Mouse (Mus musculus) neural tube, embryonic 11.5 days (tissue): Measurements from ENCODE around the gene Zfp526. TPM values are rescaled to one million over a fixed set of nuclear protein-coding genes. Genes with fewer than 3 reads are reported as not detected.

Source experiments
- ATAC-seq: fragments of 200-750 bp; cut with Nextera tagmentation; 2 replicates; pipeline ENCODE4 v1.8.0; 2017; ENCODE audit warnings: moderate number of reproducible peaks, mild to moderate bottlenecking, moderate TSS enrichment, moderate library complexity; ENCODE audit not compliant: insufficient read depth, low FRiP score, low TSS enrichment
- DNase-seq: peaks from one replicate; pipeline ENCODE4 v3.0.0-alpha.2; 2015; ENCODE audit warnings: low spot score
- H3K27ac ChIP-seq: fragments of 300-500 bp; sonication (generic); 2 replicates; pipeline ENCODE4 v1.5.1; 2014; ENCODE audit warnings: low read depth, mild to moderate bottlenecking, low read length
- H3K27me3 ChIP-seq: fragments of 300-500 bp; sonication (generic); 2 replicates; pipeline ENCODE4 v1.6.1; 2014; ENCODE audit warnings: mild to moderate bottlenecking, low read length, mixed read lengths; ENCODE audit not compliant: control insufficient read depth, insufficient read depth
- H3K36me3 ChIP-seq: fragments of 300-500 bp; sonication (generic); 2 replicates; pipeline ENCODE4 v1.6.1; 2014; ENCODE audit warnings: mild to moderate bottlenecking, low read length, moderate library complexity, mixed read lengths; ENCODE audit not compliant: control insufficient read depth, insufficient read depth
- H3K4me1 ChIP-seq: fragments of 300-500 bp; sonication (generic); 2 replicates; pipeline ENCODE4 v1.6.1; 2014; ENCODE audit warnings: low read length, mixed read lengths; ENCODE audit not compliant: control insufficient read depth, insufficient read depth
- H3K4me2 ChIP-seq: fragments of 300-500 bp; sonication (generic); 2 replicates; pipeline ENCODE4 v1.6.1; 2014; ENCODE audit warnings: low read depth, mild to moderate bottlenecking, moderate library complexity
- H3K4me3 ChIP-seq: fragments of 300-500 bp; sonication (generic); 2 replicates; pipeline ENCODE4 v1.5.1; 2014; ENCODE audit warnings: low read depth, low read length
- H3K9ac ChIP-seq: fragments of 300-500 bp; sonication (generic); 2 replicates; pipeline ENCODE4 v1.6.1; 2014; ENCODE audit warnings: mild to moderate bottlenecking, low read length
- H3K9me3 ChIP-seq: fragments of 300-500 bp; sonication (generic); 2 replicates; pipeline ENCODE4 v1.6.1; 2016; ENCODE audit warnings: low read length; ENCODE audit not compliant: control insufficient read depth
- WGBS: fragments of 180-500 bp; shearing (Covaris S2); extraction: QIAGEN DNeasy Blood & Tissue Kit; methylation state at CpG from one replicate; pipeline ENCODE4 v1.1.7; 2014; 5-methylcytosine and 5-hydroxymethylcytosine counted together
- polyA plus RNA-seq: library from polyadenylated mRNA; unstranded; fragments of >200 nt; fragmentation: Nextera tagmentation; extraction: Ambion mirVana; gene quantifications from 2 replicates; pipeline ENCODE4 v1.2.1, GENCODE M21; 2014

Gene Zfp526
- polyA plus RNA-seq, 1 experiment from 2014 or later: 3.8 TPM

GRCm38 (mm10) chr7:25181814-25182213, 39.4 kb upstream of the Zfp526 start:
- peak overlapping the region; percentile 19; the same call in 1 of the 2 replicates for H3K4me3 ChIP-seq
- H3K4me2 ChIP-seq: peak overlapping the region; percentile 34
- H3K9ac ChIP-seq: peak overlapping the region; percentile 2; the same call in 1 of the 2 replicates
- H3K27me3 ChIP-seq: peaks cover 39% of the 10 kb centered on the region
- H3K27ac ChIP-seq: no peak overlapping the region
- no peaks in the 10 kb centered on the region for H3K9me3 ChIP-seq
- peaks cover 12% of the 10 kb centered on the region for H3K4me1 ChIP-seq
- no peaks in the 10 kb centered on the region for H3K36me3 ChIP-seq
- ATAC-seq: no peak
- peak; percentile 40 for DNase-seq
- 3% methylated on average over 21 of the region's 21 CpGs for WGBS

- H3K4me3 ChIP-seq: no peak overlapping the region
- no peak overlapping the region for H3K4me2 ChIP-seq
- H3K27me3 ChIP-seq: peaks cover 32% of the 10 kb centered on the region
- no peaks in the 10 kb centered on the region for H3K9me3 ChIP-seq
- no peak overlapping the region for H3K27ac ChIP-seq
- 77% methylated on average over 6 of the region's 6 CpGs for WGBS
- ATAC-seq (no peak), DNase-seq (no peak)
- peaks cover 12% of the 10 kb centered on the region for H3K4me1 ChIP-seq
- no peaks in the 10 kb centered on the region for H3K36me3 ChIP-seq
- H3K9ac ChIP-seq: no peak overlapping the region
Observed at GRCm38 (mm10) chr7:25184091-25184490, 37.1 kb upstream of the Zfp526 start.

- Histone ChIP-seq H3K36me3 (no peaks in the 10 kb centered on the region), H3K27ac (no peak overlapping the region), H3K4me1 (no peaks in the 10 kb centered on the region), H3K9me3 (no peaks in the 10 kb centered on the region), H3K4me3 (no peak overlapping the region), H3K9ac (no peak overlapping the region), H3K4me2 (no peak overlapping the region), H3K27me3 (no peaks in the 10 kb centered on the region)
- WGBS: 24% methylated on average over 21 of the region's 21 CpGs
- ATAC-seq (peak; percentile 81), DNase-seq (peak; percentile 90)
Observed at GRCm38 (mm10) chr7:25187662-25188650, 33.3 kb upstream of the Zfp526 start.

GRCm38 (mm10) chr7:25190806-25191205, 30.4 kb upstream of the Zfp526 start:
- H3K9ac ChIP-seq: no peak overlapping the region
- no peaks in the 10 kb centered on the region for H3K4me1 ChIP-seq
- no peak overlapping the region for H3K4me3 ChIP-seq
- ATAC-seq: no peak
- WGBS: 87% methylated on average over 11 of the region's 11 CpGs
- H3K27ac ChIP-seq: no peak overlapping the region
- H3K4me2 ChIP-seq: no peak overlapping the region
- no peaks in the 10 kb centered on the region for H3K27me3 ChIP-seq
- H3K36me3 ChIP-seq: no peaks in the 10 kb centered on the region
- H3K9me3 ChIP-seq: no peaks in the 10 kb centered on the region
- DNase-seq: no peak

GRCm38 (mm10) chr7:25192110-25192509, 29.1 kb upstream of the Zfp526 start:
- Histone ChIP-seq H3K36me3 (no peaks in the 10 kb centered on the region), H3K4me1 (no peaks in the 10 kb centered on the region), H3K27me3 (no peaks in the 10 kb centered on the region), H3K9me3 (no peaks in the 10 kb centered on the region), H3K4me3 (no peak overlapping the region), H3K9ac (no peak overlapping the region), H3K27ac (no peak overlapping the region), H3K4me2 (no peak overlapping the region)
- ATAC-seq: no peak
- 79% methylated on average over 8 of the region's 8 CpGs for WGBS
- DNase-seq: no peak

- H3K9me3 ChIP-seq: no peaks in the 10 kb centered on the region
- H3K27ac ChIP-seq: no peak overlapping the region
- 81% methylated on average over 3 of the region's 3 CpGs for whole genome bisulfite sequencing
- no peak overlapping the region for H3K4me3 ChIP-seq
- H3K4me2 ChIP-seq: no peak overlapping the region
- no peaks in the 10 kb centered on the region for H3K27me3 ChIP-seq
- ATAC-seq (no peak), DNase-seq (no peak)
- no peaks in the 10 kb centered on the region for H3K4me1 ChIP-seq
- H3K36me3 ChIP-seq: no peaks in the 10 kb centered on the region
- no peak overlapping the region for H3K9ac ChIP-seq
Observed at GRCm38 (mm10) chr7:25195148-25195547, 26.1 kb upstream of the Zfp526 start.

- no peak overlapping the region for H3K4me2 ChIP-seq
- no peaks in the 10 kb centered on the region for H3K4me1 ChIP-seq
- no peak for DNase-seq
- H3K27ac ChIP-seq: no peak overlapping the region
- no peak for ATAC-seq
- no peaks in the 10 kb centered on the region for H3K36me3 ChIP-seq
- no peak overlapping the region for H3K4me3 ChIP-seq
- H3K27me3 ChIP-seq: no peaks in the 10 kb centered on the region
- WGBS: 81% methylated on average over 9 of the region's 9 CpGs
- H3K9me3 ChIP-seq: no peaks in the 10 kb centered on the region
- no peak overlapping the region for H3K9ac ChIP-seq
Observed at GRCm38 (mm10) chr7:25196107-25196506, 25.1 kb upstream of the Zfp526 start.

- H3K9me3 ChIP-seq: no peaks in the 10 kb centered on the region
- H3K36me3 ChIP-seq: peaks cover 3% of the 10 kb centered on the region; the same call in 1 of the 2 replicates
- no peak overlapping the region for H3K4me2 ChIP-seq
- no peak overlapping the region for H3K9ac ChIP-seq
- no peak overlapping the region for H3K4me3 ChIP-seq
- H3K27me3 ChIP-seq: no peaks in the 10 kb centered on the region
- no peak overlapping the region for H3K27ac ChIP-seq
- no peaks in the 10 kb centered on the region for H3K4me1 ChIP-seq
- ATAC-seq (no peak), DNase-seq (no peak)
- 76% methylated on average over 10 of the region's 10 CpGs for WGBS
Observed at GRCm38 (mm10) chr7:25197384-25198018, 23.7 kb upstream of the Zfp526 start.
